Mouse (Mus musculus): Measurements from ENCODE around the gene Glra1. TPM values are rescaled to one million over a fixed set of nuclear protein-coding genes. Genes with fewer than 3 reads are reported as not detected.

The Glra1 gene
- not detected for total RNA-seq (2021)

- peak; percentile 89 for DNase-seq
Observed at GRCm38 (mm10) chr11:55607808-55608523, at the start of gene Glra1. TSS of gene Glra1 (minus strand) at chr11:55608198.

GRCm38 (mm10) chr11:55636961-55637360, 29.0 kb upstream of the Glra1 start:
- no peak for DNase-seq

- DNase-seq = no peak
Observed at GRCm38 (mm10) chr11:55633901-55634300, 25.9 kb upstream of the Glra1 start.

- DNase-seq = peak; percentile 9
Observed at GRCm38 (mm10) chr11:55614631-55615030, 6.6 kb upstream of the Glra1 start.

GRCm38 (mm10) chr11:55608524-55608920, 524 bp upstream of the Glra1 start:
- no peak for DNase-seq

- no peak for DNase-seq
Observed at GRCm38 (mm10) chr11:55607066-55607807, 761 bp downstream of the Glra1 start.

- DNase-seq = no peak
Observed at GRCm38 (mm10) chr11:55601447-55602065, 6.4 kb downstream of the Glra1 start.

- DNase-seq = no peak
Observed at GRCm38 (mm10) chr11:55595726-55596125, 12.3 kb downstream of the Glra1 start.

GRCm38 (mm10) chr11:55594411-55594810, 13.6 kb downstream of the Glra1 start:
- DNase-seq = no peak

- no peak for DNase-seq
Observed at GRCm38 (mm10) chr11:55591194-55591593, 16.8 kb downstream of the Glra1 start.

GRCm38 (mm10) chr11:55589376-55590167, 18.4 kb downstream of the Glra1 start:
- no peak for DNase-seq

- DNase-seq = peak; percentile 23
Observed at GRCm38 (mm10) chr11:55574397-55574796, 33.6 kb downstream of the Glra1 start.

GRCm38 (mm10) chr11:55571144-55571543, 36.9 kb downstream of the Glra1 start:
- DNase-seq = peak; percentile 39

GRCm38 (mm10) chr11:55566309-55567099, 41.5 kb downstream of the Glra1 start:
- DNase-seq = no peak

GRCm38 (mm10) chr11:55545690-55546089, 62.3 kb downstream of the Glra1 start:
- no peak for DNase-seq

- DNase-seq = no peak
Observed at GRCm38 (mm10) chr11:55542671-55543070, 65.3 kb downstream of the Glra1 start.

- DNase-seq = no peak
Observed at GRCm38 (mm10) chr11:55542128-55542527, 65.9 kb downstream of the Glra1 start.

GRCm38 (mm10) chr11:55534766-55535165, 73.2 kb downstream of the Glra1 start:
- DNase-seq = no peak

GRCm38 (mm10) chr11:55533378-55533777, 74.6 kb downstream of the Glra1 start:
- peak; percentile 60 for DNase-seq

GRCm38 (mm10) chr11:55530741-55531140, 77.3 kb downstream of the Glra1 start:
- DNase-seq = no peak

- peak; percentile 78 for DNase-seq
Observed at GRCm38 (mm10) chr11:55518806-55519674, 89.0 kb downstream of the Glra1 start.

All from heart, postnatal 4 days (tissue).